Mouse (Mus musculus): ENCODE results near the gene Srsf4. TPM values are rescaled to one million over a fixed set of nuclear protein-coding genes. Genes with fewer than 3 reads are reported as not detected.

The Srsf4 gene
- total RNA-seq, 1 experiment, result 45.6 TPM

DNA sequence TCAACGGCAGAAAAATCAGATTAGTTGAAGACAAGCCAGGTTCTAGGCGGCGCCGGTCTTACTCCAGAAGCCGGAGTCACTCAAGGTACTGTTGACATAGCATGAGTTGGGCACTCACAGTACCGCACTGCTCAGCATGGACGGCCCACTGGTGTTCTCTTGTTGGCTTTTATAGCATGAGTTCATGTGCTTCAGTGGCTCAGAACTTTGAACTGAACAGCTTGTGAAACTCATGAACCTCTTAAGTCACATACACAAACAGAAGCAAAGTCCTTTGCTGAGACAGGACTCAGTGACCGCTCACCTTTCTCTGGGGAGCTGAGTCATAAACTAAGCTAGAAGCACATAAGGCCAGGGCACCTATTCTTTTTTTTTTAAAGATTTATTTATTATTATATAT, 24.4 kb downstream of the Srsf4 start:
- Histone ChIP-seq H3K27ac (ENCODE audit: insufficient read depth, low read depth, low read length, poor library complexity, severe bottlenecking) (no peak overlapping the region), H3K4me1 (ENCODE audit: control insufficient read depth in 2 of 2, insufficient read depth in 2 of 2, low read length in 2 of 2, poor library complexity in 1 of 2) (peaks cover 0 to 4% of the 10 kb centered on the region in 2 experiments; a peak in 1 of 4 replicates), H3K4me3 (ENCODE audit: insufficient read depth in 1 of 2, low read depth in 1 of 2, low read length in 2 of 2, poor library complexity in 1 of 2, severe bottlenecking in 1 of 2) (no peak overlapping the region), H3K36me3 (ENCODE audit: control insufficient read depth, insufficient read depth, low read length, poor library complexity, severe bottlenecking) (peaks cover 66% of the 10 kb centered on the region), H3K9me3 (ENCODE audit: control insufficient read depth, insufficient read depth, low read depth, low read length) (no peaks in the 10 kb centered on the region), H3K9ac (ENCODE audit: insufficient read depth, low read depth, low read length, poor library complexity, severe bottlenecking) (no peak overlapping the region)
- in situ Hi-C loops (cut with MboI; ENCODE audit: low sequenced_read_pairs in 2 of 2, unreplicated experiment in 2 of 2), result no loop called here
- TF ChIP-seq ZNF384 (IDR thresholded peaks at IDR 0.05; ENCODE audit: low read depth, low read length) (no peak), MAFK (IDR thresholded peaks at IDR 0.05; ENCODE audit: insufficient read depth, low read depth, low read length) (no peak), CHD2 (IDR thresholded peaks at IDR 0.05; ENCODE audit: low read depth, low read length) (no peak), HCFC1 (IDR thresholded peaks at IDR 0.05; ENCODE audit: borderline replicate concordance, insufficient read depth, low read length) (no peak)
- DNase-seq (ENCODE audit: low read depth, low spot score), result no peak

DNA sequence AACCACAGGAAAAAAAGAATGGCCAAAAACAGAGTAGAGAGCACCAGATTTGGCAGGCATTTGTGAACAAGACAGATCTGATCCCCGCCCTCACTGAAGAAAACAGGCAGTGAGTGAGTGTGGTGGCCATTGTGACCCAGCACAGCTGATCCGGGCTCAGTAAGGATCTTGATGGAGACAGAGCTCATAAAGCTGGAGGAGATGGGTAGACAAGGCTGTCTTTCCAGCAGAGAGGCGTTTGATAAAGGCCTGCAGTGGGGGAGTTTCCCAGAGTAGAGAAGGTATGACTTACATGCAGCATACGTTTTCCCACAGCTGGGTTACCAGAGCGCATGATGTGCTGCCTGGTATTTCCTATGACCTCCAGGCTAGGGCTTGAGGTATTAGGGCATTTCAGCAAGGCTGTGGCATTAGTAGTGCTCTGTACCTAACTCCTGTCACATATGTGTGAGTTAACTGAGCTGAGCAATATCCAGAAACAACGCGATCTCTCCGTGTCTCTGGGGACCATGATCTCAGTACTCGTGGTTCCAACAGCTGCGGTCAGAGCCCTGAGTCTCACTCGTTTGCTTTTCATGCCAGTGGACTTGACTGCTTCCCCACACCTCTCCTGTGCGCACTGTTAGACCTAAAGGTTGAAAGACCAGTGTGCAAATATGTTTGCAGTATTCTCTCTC, 25.2 kb downstream of the Srsf4 start:
- Histone ChIP-seq H3K4me3 (ENCODE audit: insufficient read depth in 1 of 2, low read depth in 1 of 2, low read length in 2 of 2, poor library complexity in 1 of 2, severe bottlenecking in 1 of 2) (no peak overlapping the region), H3K27ac (ENCODE audit: insufficient read depth, low read depth, low read length, poor library complexity, severe bottlenecking) (no peak overlapping the region), H3K9ac (ENCODE audit: insufficient read depth, low read depth, low read length, poor library complexity, severe bottlenecking) (no peak overlapping the region), H3K36me3 (ENCODE audit: control insufficient read depth, insufficient read depth, low read length, poor library complexity, severe bottlenecking) (peaks cover 59% of the 10 kb centered on the region), H3K4me1 (ENCODE audit: control insufficient read depth in 2 of 2, insufficient read depth in 2 of 2, low read length in 2 of 2, poor library complexity in 1 of 2) (peaks cover 0 to 4% of the 10 kb centered on the region in 2 experiments; a peak in 1 of 4 replicates), H3K9me3 (ENCODE audit: control insufficient read depth, insufficient read depth, low read depth, low read length) (no peaks in the 10 kb centered on the region)
- in situ Hi-C loops (cut with MboI; ENCODE audit: low sequenced_read_pairs in 2 of 2, unreplicated experiment in 2 of 2), result no loop called here
- no peak for DNase-seq (ENCODE audit: low read depth, low spot score)
- TF ChIP-seq MAFK (IDR thresholded peaks at IDR 0.05; ENCODE audit: insufficient read depth, low read depth, low read length), result no peak
- no peak for TF ChIP-seq ZNF384 (IDR thresholded peaks at IDR 0.05; ENCODE audit: low read depth, low read length)
- TF ChIP-seq HCFC1 (IDR thresholded peaks at IDR 0.05; ENCODE audit: borderline replicate concordance, insufficient read depth, low read length), result no peak
- TF ChIP-seq CHD2 (IDR thresholded peaks at IDR 0.05; ENCODE audit: low read depth, low read length), result no peak
- TF ChIP-seq ZC3H11A (IDR thresholded peaks at IDR 0.05; ENCODE audit: borderline replicate concordance, low read depth, low read length), result no peak

DNA sequence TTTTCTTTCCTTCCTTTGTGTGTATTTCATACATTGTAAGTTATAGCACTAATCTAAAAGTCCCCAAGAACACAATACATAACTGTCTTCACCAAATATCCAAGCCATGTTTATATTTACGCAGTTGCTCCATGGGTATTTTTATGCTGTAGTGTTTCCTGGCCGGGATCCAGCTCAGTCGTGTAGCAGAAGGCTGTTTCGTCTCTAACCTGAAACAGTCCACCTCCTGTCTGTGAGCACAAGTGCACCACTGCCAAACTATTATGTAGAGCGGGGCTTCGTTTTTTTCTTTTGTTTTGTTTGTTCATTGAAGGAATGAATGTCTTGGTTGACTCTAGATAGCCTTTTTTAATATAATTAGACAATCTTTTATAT, 25.8 kb downstream of the Srsf4 start:
- in situ Hi-C loops (cut with MboI; ENCODE audit: low sequenced_read_pairs in 2 of 2, unreplicated experiment in 2 of 2), result no loop called here
- Histone ChIP-seq H3K4me3 (ENCODE audit: insufficient read depth in 1 of 2, low read depth in 1 of 2, low read length in 2 of 2, poor library complexity in 1 of 2, severe bottlenecking in 1 of 2) (no peak overlapping the region), H3K27ac (ENCODE audit: insufficient read depth, low read depth, low read length, poor library complexity, severe bottlenecking) (no peak overlapping the region), H3K9me3 (ENCODE audit: control insufficient read depth, insufficient read depth, low read depth, low read length) (no peaks in the 10 kb centered on the region), H3K4me1 (ENCODE audit: control insufficient read depth in 2 of 2, insufficient read depth in 2 of 2, low read length in 2 of 2, poor library complexity in 1 of 2) (peaks cover 0 to 4% of the 10 kb centered on the region in 2 experiments; a peak in 1 of 4 replicates), H3K36me3 (ENCODE audit: control insufficient read depth, insufficient read depth, low read length, poor library complexity, severe bottlenecking) (peaks cover 54% of the 10 kb centered on the region), H3K9ac (ENCODE audit: insufficient read depth, low read depth, low read length, poor library complexity, severe bottlenecking) (no peak overlapping the region)
- DNase-seq (ENCODE audit: low read depth, low spot score), result no peak
- TF ChIP-seq ZC3H11A (IDR thresholded peaks at IDR 0.05; ENCODE audit: borderline replicate concordance, low read depth, low read length) (no peak), MAFK (IDR thresholded peaks at IDR 0.05; ENCODE audit: insufficient read depth, low read depth, low read length) (no peak), HCFC1 (IDR thresholded peaks at IDR 0.05; ENCODE audit: borderline replicate concordance, insufficient read depth, low read length) (no peak), ZNF384 (IDR thresholded peaks at IDR 0.05; ENCODE audit: low read depth, low read length) (no peak), CHD2 (IDR thresholded peaks at IDR 0.05; ENCODE audit: low read depth, low read length) (no peak)

DNA sequence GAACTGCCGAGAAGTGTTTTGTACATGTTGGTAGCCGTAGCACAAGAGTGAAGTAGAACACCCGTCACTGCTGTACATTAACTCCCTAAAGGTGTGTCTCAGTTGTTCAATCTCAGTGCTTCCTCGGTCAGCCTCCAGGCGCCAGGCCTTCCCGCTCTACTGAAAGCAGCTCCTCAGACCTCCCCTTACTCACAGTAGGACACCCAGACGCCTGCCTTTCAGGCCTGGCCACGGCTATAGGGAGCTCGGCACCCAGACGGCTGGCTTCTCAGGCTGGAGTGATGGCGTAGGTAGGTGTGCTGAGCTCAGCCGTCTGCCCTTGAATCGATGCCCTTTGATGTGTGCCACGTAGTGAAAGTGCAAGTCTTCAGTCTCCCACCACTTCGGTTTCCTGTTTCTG, 27.7 kb downstream of the Srsf4 start:
- DNase-seq (ENCODE audit: low read depth, low spot score), result no peak
- Histone ChIP-seq H3K4me3 (ENCODE audit: insufficient read depth in 1 of 2, low read depth in 1 of 2, low read length in 2 of 2, poor library complexity in 1 of 2, severe bottlenecking in 1 of 2) (peak overlapping the region; percentile 45 to 50; a peak in 3 of 4 replicates), H3K9ac (ENCODE audit: insufficient read depth, low read depth, low read length, poor library complexity, severe bottlenecking) (peak overlapping the region; percentile 63; the same call in 1 of the 2 replicates), H3K9me3 (ENCODE audit: control insufficient read depth, insufficient read depth, low read depth, low read length) (no peaks in the 10 kb centered on the region), H3K4me1 (ENCODE audit: control insufficient read depth in 2 of 2, insufficient read depth in 2 of 2, low read length in 2 of 2, poor library complexity in 1 of 2) (peaks cover 0 to 4% of the 10 kb centered on the region in 2 experiments; a peak in 1 of 4 replicates), H3K36me3 (ENCODE audit: control insufficient read depth, insufficient read depth, low read length, poor library complexity, severe bottlenecking) (peaks cover 46% of the 10 kb centered on the region), H3K27ac (ENCODE audit: insufficient read depth, low read depth, low read length, poor library complexity, severe bottlenecking) (peak overlapping the region; percentile 16; the same call in 1 of the 2 replicates)
- TF ChIP-seq ZNF384 (IDR thresholded peaks at IDR 0.05; ENCODE audit: low read depth, low read length) (no peak), MAFK (IDR thresholded peaks at IDR 0.05; ENCODE audit: insufficient read depth, low read depth, low read length) (no peak), CHD2 (IDR thresholded peaks at IDR 0.05; ENCODE audit: low read depth, low read length) (no peak), HCFC1 (IDR thresholded peaks at IDR 0.05; ENCODE audit: borderline replicate concordance, insufficient read depth, low read length) (no peak), ZC3H11A (IDR thresholded peaks at IDR 0.05; ENCODE audit: borderline replicate concordance, low read depth, low read length) (no peak)
- in situ Hi-C loops (cut with MboI; ENCODE audit: low sequenced_read_pairs in 2 of 2, unreplicated experiment in 2 of 2), result no loop called here

All from ES-E14 (cell line).